Mouse (Mus musculus): ENCODE data around the gene Fam129b.

DNA sequence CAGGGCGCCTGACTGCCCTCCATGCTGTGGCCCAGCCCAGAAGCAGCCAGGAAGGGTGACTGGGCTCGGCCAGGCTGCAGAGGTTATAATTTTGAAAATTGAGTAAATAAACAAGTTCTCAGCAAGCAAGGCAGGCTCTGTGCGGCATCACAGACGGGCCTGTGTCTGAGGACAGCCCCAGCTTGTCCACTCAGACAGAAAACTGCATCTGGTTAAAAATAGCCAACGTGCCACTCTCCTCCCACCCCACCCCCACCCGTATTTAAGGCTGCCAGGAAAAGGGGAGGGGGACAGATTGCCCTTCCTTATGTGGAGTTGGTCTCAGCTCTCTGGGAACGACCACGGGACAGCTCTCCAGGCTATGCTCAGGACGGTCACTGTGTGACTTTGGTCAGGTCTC is 12.1 kb downstream of the Fam129b start:
- TF ChIP-seq ZNF384 (IDR thresholded peaks at IDR 0.05; ENCODE audit: low read depth, low read length) = no peak
- TF ChIP-seq HCFC1 (IDR thresholded peaks at IDR 0.05; ENCODE audit: borderline replicate concordance, insufficient read depth, low read length) = no peak
- TF ChIP-seq ZC3H11A (IDR thresholded peaks at IDR 0.05; ENCODE audit: borderline replicate concordance, low read depth, low read length) = no peak
- no peak for TF ChIP-seq MAFK (IDR thresholded peaks at IDR 0.05; ENCODE audit: insufficient read depth, low read depth, low read length)
- TF ChIP-seq CHD2 (IDR thresholded peaks at IDR 0.05; ENCODE audit: low read depth, low read length) = no peak
